Mouse (Mus musculus): ENCODE measurements around the gene Plppr3. TPM values are rescaled to one million over a fixed set of nuclear protein-coding genes. Genes with fewer than 3 reads are reported as not detected.

Plppr3 gene
- total and polyA plus RNA-seq, 2 experiments from 2014 or later, result 283 to 541 TPM

DNA sequence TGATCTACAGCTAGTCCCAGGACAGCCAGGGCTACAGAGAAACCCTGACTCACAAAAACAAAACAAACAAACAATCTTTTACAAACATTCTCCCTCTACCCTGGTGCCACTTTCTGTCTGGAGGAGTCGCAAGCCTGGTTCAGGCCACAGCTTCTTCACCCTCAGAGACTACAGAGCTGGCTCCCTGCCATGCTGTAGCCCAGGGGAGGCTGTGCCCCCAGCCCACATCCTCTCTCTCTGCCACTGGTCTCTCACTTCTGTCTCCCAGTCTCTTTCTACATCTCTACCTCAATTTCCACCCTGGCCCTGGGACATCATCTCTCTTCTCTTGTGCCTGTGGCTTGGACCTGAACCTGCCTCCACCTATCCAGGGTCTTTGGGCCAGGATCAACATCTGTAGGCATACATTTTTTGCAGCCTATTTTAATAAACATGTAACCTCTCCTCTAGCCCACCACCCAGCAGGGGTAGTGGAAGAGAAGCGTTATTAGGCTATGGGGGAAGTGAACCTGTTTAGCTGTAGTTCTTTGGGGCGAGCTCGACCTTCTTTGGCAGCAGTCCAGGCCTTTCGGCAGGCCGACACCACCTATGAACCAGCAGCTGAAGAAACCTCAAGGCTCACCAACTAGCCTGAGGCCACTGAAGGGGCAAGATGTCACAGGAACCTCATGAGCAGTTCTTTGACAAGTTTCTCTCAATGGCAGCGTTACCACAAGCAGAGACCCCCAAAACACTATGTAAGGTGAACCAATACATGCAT is 42.2 kb downstream of the Plppr3 start:
- H3K27me3 ChIP-seq (ENCODE audit: insufficient read depth, low read length), result no peaks in the 10 kb centered on the region
- H3K9ac ChIP-seq (replicated peaks; ENCODE audit: low read length), result no peak overlapping the region
- no peaks in the 10 kb centered on the region for H3K9me3 ChIP-seq (ENCODE audit: low read length)
- no peaks in the 10 kb centered on the region for H3K4me1 ChIP-seq (ENCODE audit: insufficient read depth, low read length)
- H3K4me2 ChIP-seq (ENCODE audit: low read depth, low read length), result no peak overlapping the region
- H3K4me3 ChIP-seq (ENCODE audit: low read length), result no peak overlapping the region
- DNase-seq (ENCODE audit: low spot score), result no peak
- 68% methylated on average over 7 of the region's 7 CpGs for WGBS
- no peaks in the 10 kb centered on the region for H3K36me3 ChIP-seq (ENCODE audit: insufficient read depth, low read length)
- TF ChIP-seq CTCF (IDR thresholded peaks at IDR 0.05; ENCODE audit: low read depth), result no peak
- no peak overlapping the region for H3K27ac ChIP-seq
- ATAC-seq, result no peak

DNA sequence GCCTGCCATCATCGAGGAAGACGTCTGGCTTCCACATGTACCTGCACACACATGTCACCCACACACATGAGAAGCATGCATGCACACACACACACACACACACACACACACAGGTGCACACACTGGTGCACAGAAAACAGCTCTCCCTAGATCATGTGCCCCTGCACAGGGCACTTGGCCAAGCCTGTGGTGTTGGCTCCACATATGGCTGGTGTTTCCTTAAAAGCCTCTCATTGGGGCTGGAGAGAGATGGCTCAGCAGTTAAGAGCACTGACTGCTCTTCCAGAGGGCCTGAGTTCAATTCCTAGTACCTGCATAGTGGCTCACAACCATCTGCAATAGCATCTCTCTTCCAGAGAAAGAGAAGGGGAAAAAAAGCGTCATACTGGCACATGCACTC is 42.9 kb downstream of the Plppr3 start:
- no peaks in the 10 kb centered on the region for H3K4me1 ChIP-seq (ENCODE audit: insufficient read depth, low read length)
- H3K27ac ChIP-seq, result no peak overlapping the region
- H3K9me3 ChIP-seq (ENCODE audit: low read length), result no peaks in the 10 kb centered on the region
- ATAC-seq (no peak), DNase-seq (ENCODE audit: low spot score) (no peak)
- no peak overlapping the region for H3K4me2 ChIP-seq (ENCODE audit: low read depth, low read length)
- no peaks in the 10 kb centered on the region for H3K36me3 ChIP-seq (ENCODE audit: insufficient read depth, low read length)
- H3K27me3 ChIP-seq (ENCODE audit: insufficient read depth, low read length), result no peaks in the 10 kb centered on the region
- 81% methylated on average over 3 of the region's 3 CpGs for WGBS
- H3K4me3 ChIP-seq (ENCODE audit: low read length), result no peak overlapping the region
- no peak for TF ChIP-seq CTCF (IDR thresholded peaks at IDR 0.05; ENCODE audit: low read depth)
- H3K9ac ChIP-seq (replicated peaks; ENCODE audit: low read length), result no peak overlapping the region

DNA sequence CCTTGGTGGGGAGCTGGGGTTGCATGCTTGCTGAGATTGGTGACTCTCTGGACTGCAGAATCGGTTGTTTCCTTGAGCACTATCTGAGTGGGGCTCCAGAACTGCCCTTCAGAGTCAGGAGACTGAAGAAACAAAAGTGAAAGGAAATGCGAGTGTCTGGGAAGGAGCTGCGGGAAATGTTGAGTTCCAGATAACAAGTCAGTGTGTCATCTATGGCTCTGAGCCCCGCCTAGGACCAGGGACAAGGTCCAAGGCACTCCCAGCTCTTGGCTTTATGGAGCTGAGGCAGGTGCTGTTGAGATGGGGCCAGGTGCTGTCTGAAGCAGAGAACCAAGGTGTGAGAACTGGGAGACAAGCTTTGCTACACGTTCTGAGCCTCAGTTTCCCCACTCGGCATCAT is 50.0 kb downstream of the Plppr3 start:
- no peak for TF ChIP-seq CTCF (IDR thresholded peaks at IDR 0.05; ENCODE audit: low read depth)
- DNase-seq (ENCODE audit: low spot score), result no peak
- 70% methylated on average over 6 of the region's 6 CpGs for WGBS
- Histone ChIP-seq H3K27me3 (ENCODE audit: insufficient read depth, low read length) (no peaks in the 10 kb centered on the region), H3K9ac (replicated peaks; ENCODE audit: low read length) (no peak overlapping the region), H3K36me3 (ENCODE audit: insufficient read depth, low read length) (peaks cover 9% of the 10 kb centered on the region; the same call in 1 of the 2 replicates), H3K4me1 (ENCODE audit: insufficient read depth, low read length) (no peaks in the 10 kb centered on the region), H3K9me3 (ENCODE audit: low read length) (no peaks in the 10 kb centered on the region), H3K27ac (no peak overlapping the region), H3K4me2 (ENCODE audit: low read depth, low read length) (no peak overlapping the region), H3K4me3 (ENCODE audit: low read length) (no peak overlapping the region)
- ATAC-seq, result no peak

DNA sequence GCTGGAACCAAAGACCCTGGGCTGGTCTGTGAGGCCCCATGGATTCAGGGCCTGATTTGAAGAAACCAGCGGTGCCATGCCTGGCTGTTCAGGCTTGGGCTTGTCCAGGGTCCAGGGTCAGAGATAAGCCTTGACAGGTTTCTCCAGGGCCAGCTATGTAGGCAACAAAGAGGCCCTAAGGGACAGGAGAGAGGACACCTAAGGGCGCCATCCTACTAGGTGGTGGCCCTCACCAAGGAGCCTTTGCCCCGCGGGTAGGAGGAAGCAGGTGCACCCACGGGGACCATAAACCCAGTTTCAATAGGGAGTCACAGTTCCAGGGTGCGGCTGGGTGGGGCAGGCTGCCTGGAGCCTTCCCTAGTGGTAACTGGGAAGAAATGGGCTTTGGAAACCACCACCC is 51.4 kb downstream of the Plppr3 start:
- Histone ChIP-seq H3K27ac (no peak overlapping the region), H3K9ac (replicated peaks; ENCODE audit: low read length) (no peak overlapping the region), H3K9me3 (ENCODE audit: low read length) (no peaks in the 10 kb centered on the region), H3K4me1 (ENCODE audit: insufficient read depth, low read length) (no peaks in the 10 kb centered on the region), H3K27me3 (ENCODE audit: insufficient read depth, low read length) (no peaks in the 10 kb centered on the region), H3K36me3 (ENCODE audit: insufficient read depth, low read length) (peaks cover 14% of the 10 kb centered on the region; the same call in 1 of the 2 replicates), H3K4me2 (ENCODE audit: low read depth, low read length) (no peak overlapping the region), H3K4me3 (ENCODE audit: low read length) (no peak overlapping the region)
- ATAC-seq, result no peak
- no peak for TF ChIP-seq CTCF (IDR thresholded peaks at IDR 0.05; ENCODE audit: low read depth)
- 78% methylated on average over 6 of the region's 6 CpGs for WGBS
- DNase-seq (ENCODE audit: low spot score), result no peak

DNA sequence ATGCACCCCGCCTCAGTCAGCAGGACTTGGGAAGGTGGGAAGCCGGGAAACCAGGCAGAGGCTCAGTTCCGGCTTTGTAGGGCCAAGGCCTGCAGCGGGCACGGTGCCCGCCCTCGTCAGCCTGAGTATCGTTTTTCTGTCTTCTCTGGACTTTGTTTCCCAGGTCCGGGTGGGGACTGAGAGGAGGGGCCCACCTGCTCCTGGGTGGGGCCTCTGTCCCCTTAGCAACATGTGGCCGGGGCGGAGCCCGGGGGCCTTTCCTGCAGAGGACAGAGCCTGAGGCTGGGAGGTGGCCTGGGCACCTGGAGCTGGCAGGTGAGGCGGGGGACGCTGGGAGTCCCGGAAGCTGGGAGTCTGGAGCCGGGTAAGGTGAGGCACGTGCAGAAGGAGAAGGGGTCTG is 52.1 kb downstream of the Plppr3 start:
- Histone ChIP-seq H3K36me3 (ENCODE audit: insufficient read depth, low read length) (peaks cover 15% of the 10 kb centered on the region; the same call in 1 of the 2 replicates), H3K9ac (replicated peaks; ENCODE audit: low read length) (no peak overlapping the region), H3K27ac (no peak overlapping the region), H3K4me1 (ENCODE audit: insufficient read depth, low read length) (no peaks in the 10 kb centered on the region), H3K4me3 (ENCODE audit: low read length) (no peak overlapping the region), H3K4me2 (ENCODE audit: low read depth, low read length) (no peak overlapping the region), H3K27me3 (ENCODE audit: insufficient read depth, low read length) (no peaks in the 10 kb centered on the region), H3K9me3 (ENCODE audit: low read length) (no peaks in the 10 kb centered on the region)
- WGBS, result 33% methylated on average over 17 of the region's 17 CpGs
- DNase-seq (ENCODE audit: low spot score) (no peak), ATAC-seq (no peak)
- TF ChIP-seq CTCF (IDR thresholded peaks at IDR 0.05; ENCODE audit: low read depth), result no peak

DNA sequence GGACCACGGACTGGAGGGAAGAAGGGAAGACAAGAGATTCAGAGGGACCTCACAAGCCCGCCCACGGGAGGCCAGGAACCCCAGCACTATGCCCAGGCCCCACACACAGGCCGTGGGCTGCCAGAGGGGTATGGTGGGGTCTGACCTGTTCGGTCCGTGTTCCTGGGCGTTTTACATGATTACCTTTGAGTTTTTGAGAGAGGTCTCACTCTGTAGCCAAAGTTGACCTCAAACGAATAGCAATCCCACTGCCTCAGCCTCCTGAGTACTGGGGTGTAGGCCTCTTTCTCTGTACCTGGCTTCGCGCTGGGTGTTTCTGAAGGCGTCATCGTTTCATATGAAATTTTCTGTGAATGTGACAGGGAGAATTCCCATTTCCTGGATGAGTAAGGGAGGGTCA is 52.7 kb downstream of the Plppr3 start:
- ATAC-seq (no peak), DNase-seq (ENCODE audit: low spot score) (no peak)
- H3K4me3 ChIP-seq (ENCODE audit: low read length), result no peak overlapping the region
- no peaks in the 10 kb centered on the region for H3K4me1 ChIP-seq (ENCODE audit: insufficient read depth, low read length)
- H3K4me2 ChIP-seq (ENCODE audit: low read depth, low read length), result no peak overlapping the region
- peaks cover 15% of the 10 kb centered on the region; the same call in 1 of the 2 replicates for H3K36me3 ChIP-seq (ENCODE audit: insufficient read depth, low read length)
- 87% methylated on average over 12 of the region's 12 CpGs for WGBS
- H3K27ac ChIP-seq, result no peak overlapping the region
- no peak overlapping the region for H3K9ac ChIP-seq (replicated peaks; ENCODE audit: low read length)
- no peaks in the 10 kb centered on the region for H3K9me3 ChIP-seq (ENCODE audit: low read length)
- H3K27me3 ChIP-seq (ENCODE audit: insufficient read depth, low read length), result no peaks in the 10 kb centered on the region
- no peak for TF ChIP-seq CTCF (IDR thresholded peaks at IDR 0.05; ENCODE audit: low read depth)

DNA sequence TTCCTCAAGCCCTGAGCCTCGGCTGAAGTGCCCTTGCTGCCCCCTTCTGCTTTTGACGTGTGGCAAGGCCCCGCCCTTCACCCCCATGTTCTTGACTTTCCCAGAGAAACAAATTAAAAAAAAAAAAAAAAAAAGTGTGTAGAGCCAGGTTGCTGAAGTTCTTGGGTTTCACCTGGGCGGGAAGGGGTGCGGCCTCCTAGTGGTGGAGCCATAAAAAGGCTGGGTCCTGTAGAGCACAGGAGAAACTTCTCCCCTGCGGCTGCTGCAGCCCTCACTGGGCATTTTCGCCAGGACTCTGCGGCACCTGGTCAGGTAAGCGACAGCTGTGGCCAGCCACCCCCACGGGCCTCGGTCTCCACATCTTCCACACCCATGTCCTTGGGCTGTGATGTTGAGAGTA is 53.7 kb downstream of the Plppr3 start, which contains the start of gene Misp:
Gene Misp, plus strand, starts transcription at position 208 of the 400 bp plus-strand sequence.
- Histone ChIP-seq H3K4me2 (ENCODE audit: low read depth, low read length) (no peak within 1 kb of the TSS), H3K27ac (no peak within 1 kb of the TSS), H3K27me3 (ENCODE audit: insufficient read depth, low read length) (no peaks in the 10 kb centered on the region), H3K9ac (replicated peaks; ENCODE audit: low read length) (no peak within 1 kb of the TSS), H3K4me3 (ENCODE audit: low read length) (no peak within 1 kb of the TSS), H3K36me3 (ENCODE audit: insufficient read depth, low read length) (peaks cover 21% of the 10 kb centered on the region; the same call in 1 of the 2 replicates), H3K4me1 (ENCODE audit: insufficient read depth, low read length) (no peaks in the 10 kb centered on the region), H3K9me3 (ENCODE audit: low read length) (no peaks in the 10 kb centered on the region)
- peak; percentile 30 for TF ChIP-seq CTCF (IDR thresholded peaks at IDR 0.05; ENCODE audit: low read depth)
- DNase-seq (ENCODE audit: low spot score) (no peak), ATAC-seq (no peak)
- 73% methylated on average over 11 of the region's 11 CpGs for WGBS

Measured in hindbrain, postnatal 0 days (tissue).